Mouse (Mus musculus) layer of hippocampus, postnatal 14 days (tissue): ENCODE results near the gene Tnr. TPM values are rescaled to one million over a fixed set of nuclear protein-coding genes. Genes with fewer than 3 reads are reported as not detected.

Experiments
- DNase-seq, 2 experiments: peaks; one replicate each; pipeline ENCODE4 v3.0.0; 2021 to 2022; ENCODE audit warnings: low spot score in 2 of 2, mixed read lengths in 1 of 2
- total RNA-seq, 2 experiments: library from RNA; stranded (reverse); gene quantifications; 2 replicates each; pipeline ENCODE4 v1.2.3; 2021

The Tnr gene
- total RNA-seq, 2 experiments from 2014 or later: 168 to 172 TPM

- no peak for DNase-seq
Measured at GRCm38 (mm10) chr1:159629119-159629518, 105.5 kb downstream of the Tnr start.

GRCm38 (mm10) chr1:159629822-159630589 is 106.4 kb downstream of the Tnr start:
- no peak for DNase-seq

- DNase-seq: peak in 1 of 2 experiments; percentile 61
Measured at GRCm38 (mm10) chr1:159632558-159632957, 109.0 kb downstream of the Tnr start.

GRCm38 (mm10) chr1:159639408-159639807 is 115.8 kb downstream of the Tnr start:
- DNase-seq: no peak

GRCm38 (mm10) chr1:159645719-159646118 is 122.2 kb downstream of the Tnr start:
- no peak for DNase-seq

GRCm38 (mm10) chr1:159650486-159650885 is 126.9 kb downstream of the Tnr start:
- DNase-seq: no peak

GRCm38 (mm10) chr1:159655241-159655640 is 131.7 kb downstream of the Tnr start:
- no peak for DNase-seq

- DNase-seq: no peak
Measured at GRCm38 (mm10) chr1:159657856-159658542, 134.4 kb downstream of the Tnr start.

- DNase-seq: peak; percentile 37 to 75
Measured at GRCm38 (mm10) chr1:159660620-159661501, 137.3 kb downstream of the Tnr start.

- DNase-seq: peak in 1 of 2 experiments; percentile 34
Measured at GRCm38 (mm10) chr1:159664496-159664895, 140.9 kb downstream of the Tnr start.

- no peak for DNase-seq
Measured at GRCm38 (mm10) chr1:159664945-159665344, 141.4 kb downstream of the Tnr start.

- peak; percentile 70 to 82 for DNase-seq
Measured at GRCm38 (mm10) chr1:159670629-159671150, 147.1 kb downstream of the Tnr start.

- no peak for DNase-seq
Measured at GRCm38 (mm10) chr1:159671181-159671580, 147.6 kb downstream of the Tnr start.

- no peak for DNase-seq
Measured at GRCm38 (mm10) chr1:159674240-159674639, 150.7 kb downstream of the Tnr start.

GRCm38 (mm10) chr1:159675472-159675871 is 151.9 kb downstream of the Tnr start:
- no peak for DNase-seq

GRCm38 (mm10) chr1:159678221-159678935 is 154.8 kb downstream of the Tnr start:
- DNase-seq: no peak

GRCm38 (mm10) chr1:159681252-159681651 is 157.7 kb downstream of the Tnr start:
- DNase-seq: no peak

GRCm38 (mm10) chr1:159686476-159687231 is 163.1 kb downstream of the Tnr start:
- peak in 1 of 2 experiments; percentile 62 for DNase-seq

GRCm38 (mm10) chr1:159696717-159697116 is 173.1 kb downstream of the Tnr start:
- DNase-seq: peak in 1 of 2 experiments; percentile 69

GRCm38 (mm10) chr1:159702038-159702437 is 178.5 kb downstream of the Tnr start:
- DNase-seq: no peak
